Mouse (Mus musculus): ENCODE measurements around the gene Frrs1.
A peak's percentile ranks its signal among the peaks of the same experiment; 100 is the strongest.
"Not testable (repeated sequence)": the region's sequence is repeated elsewhere in the genome, so short reads cannot be mapped to it uniquely, and the experiment has no call there.

Gene Frrs1

GRCm38 (mm10) chr3:116858941-116859685, at the start of gene Frrs1:
TSS of gene Frrs1 (plus strand) at chr3:116859464.
- no peak for DNase-seq

GRCm38 (mm10) chr3:116810351-116810750, 48.9 kb upstream of the Frrs1 start:
- not testable (repeated sequence) for DNase-seq

GRCm38 (mm10) chr3:116812946-116813345, 46.3 kb upstream of the Frrs1 start:
- no peak for DNase-seq

- no peak for DNase-seq
Measured at GRCm38 (mm10) chr3:116815305-116815797, 43.9 kb upstream of the Frrs1 start.

- DNase-seq, result no peak
Measured at GRCm38 (mm10) chr3:116815916-116816315, 43.3 kb upstream of the Frrs1 start.

- DNase-seq, result no peak
Measured at GRCm38 (mm10) chr3:116816674-116817215, 42.5 kb upstream of the Frrs1 start.

GRCm38 (mm10) chr3:116817231-116817630, 42.0 kb upstream of the Frrs1 start:
- DNase-seq, result no peak

- DNase-seq, result no peak
Measured at GRCm38 (mm10) chr3:116826471-116827215, 32.6 kb upstream of the Frrs1 start.

GRCm38 (mm10) chr3:116829274-116829920, 29.9 kb upstream of the Frrs1 start:
- DNase-seq, result no peak

GRCm38 (mm10) chr3:116831324-116831723, 27.9 kb upstream of the Frrs1 start:
- DNase-seq, result no peak

- peak; percentile 23 for DNase-seq
Measured at GRCm38 (mm10) chr3:116832526-116833310, 26.5 kb upstream of the Frrs1 start.

- DNase-seq, result no peak
Measured at GRCm38 (mm10) chr3:116833491-116833890, 25.8 kb upstream of the Frrs1 start.

GRCm38 (mm10) chr3:116834241-116834640, 25.0 kb upstream of the Frrs1 start:
- no peak for DNase-seq

GRCm38 (mm10) chr3:116835350-116835749, 23.9 kb upstream of the Frrs1 start:
- DNase-seq, result no peak

- DNase-seq, result peak; percentile 88
Measured at GRCm38 (mm10) chr3:116835770-116836680, 23.2 kb upstream of the Frrs1 start.

- DNase-seq, result no peak
Measured at GRCm38 (mm10) chr3:116836681-116837475, 22.4 kb upstream of the Frrs1 start.

- DNase-seq, result no peak
Measured at GRCm38 (mm10) chr3:116841311-116841710, 18.0 kb upstream of the Frrs1 start.

- no peak for DNase-seq
Measured at GRCm38 (mm10) chr3:116844880-116845579, 14.2 kb upstream of the Frrs1 start.

GRCm38 (mm10) chr3:116846084-116846483, 13.2 kb upstream of the Frrs1 start:
- DNase-seq, result no peak

- no peak for DNase-seq
Measured at GRCm38 (mm10) chr3:116848099-116848498, 11.2 kb upstream of the Frrs1 start.

Measured in right cerebral cortex, adult 18-20 months (tissue).